Mouse (Mus musculus) frontal cortex, adult (tissue): ENCODE data around the gene Antxr2.

Experiments used
- ATAC-seq: cut with Nextera tagmentation; 2 replicates; pipeline ENCODE4 v1.9.2; 2017; ENCODE audit warnings: mild to moderate bottlenecking, moderate library complexity, mixed read lengths; ENCODE audit not compliant: low TSS enrichment

Gene Antxr2

DNA sequence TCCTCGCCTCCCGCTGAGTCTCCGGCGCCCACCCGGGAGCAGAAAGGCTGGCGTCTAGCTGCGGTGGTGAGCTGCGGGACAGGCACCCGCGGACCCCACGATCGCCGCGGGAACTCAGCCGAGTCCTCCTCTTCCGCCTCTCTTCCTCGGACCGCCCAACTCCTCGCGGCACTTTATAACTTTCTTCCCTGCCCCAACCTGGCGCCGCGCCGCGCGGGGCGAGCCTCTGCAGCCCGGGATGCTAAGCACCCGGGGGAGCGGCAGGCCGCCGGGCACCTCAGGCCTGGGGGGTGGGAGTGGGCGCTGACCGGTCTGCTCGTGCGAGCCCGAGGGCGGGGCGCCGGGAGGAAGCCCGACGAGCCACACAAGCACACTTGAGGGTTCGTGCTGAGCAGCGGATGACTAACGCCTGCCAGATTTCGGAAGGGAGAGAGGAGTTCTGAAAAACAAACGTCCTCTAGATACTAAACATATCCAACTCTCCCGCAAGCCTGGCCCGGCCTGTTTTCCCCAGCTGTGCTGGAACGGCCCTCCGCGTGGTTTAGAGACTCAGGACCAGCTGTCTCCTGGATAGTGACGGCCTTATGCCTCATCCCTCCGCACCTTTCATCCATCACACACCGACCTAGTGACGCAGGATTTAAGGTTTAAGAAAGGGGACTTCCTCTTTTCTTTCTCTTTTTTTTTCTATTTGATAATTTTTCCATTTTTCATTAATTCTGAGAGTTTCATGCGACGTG lies at the start of gene Antxr2:
Gene Antxr2, minus strand, starts transcription at position 142 of the 740 bp plus-strand sequence.
- peak; percentile 64 for ATAC-seq

DNA sequence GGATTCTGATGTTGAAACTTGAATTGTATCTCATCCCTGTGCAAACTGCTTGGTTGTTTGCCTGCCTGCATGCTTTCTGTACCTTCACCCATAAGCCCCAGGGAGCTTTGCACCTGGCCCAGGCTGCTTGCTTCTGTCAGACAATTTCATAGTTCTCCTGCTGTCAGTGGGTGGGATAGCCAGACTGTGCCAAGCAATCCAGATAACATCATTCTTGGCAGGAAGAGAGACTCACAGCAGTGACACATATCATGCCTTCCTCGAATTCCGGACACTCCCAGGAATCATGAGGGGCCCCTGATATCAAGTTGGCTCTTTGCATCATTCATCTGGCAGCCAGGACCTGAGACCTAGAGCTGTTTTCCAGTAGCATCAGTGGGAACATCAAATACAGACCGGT lies 45.8 kb upstream of the Antxr2 start:
- peak; percentile 51; the same call in 1 of the 2 replicates for ATAC-seq

DNA sequence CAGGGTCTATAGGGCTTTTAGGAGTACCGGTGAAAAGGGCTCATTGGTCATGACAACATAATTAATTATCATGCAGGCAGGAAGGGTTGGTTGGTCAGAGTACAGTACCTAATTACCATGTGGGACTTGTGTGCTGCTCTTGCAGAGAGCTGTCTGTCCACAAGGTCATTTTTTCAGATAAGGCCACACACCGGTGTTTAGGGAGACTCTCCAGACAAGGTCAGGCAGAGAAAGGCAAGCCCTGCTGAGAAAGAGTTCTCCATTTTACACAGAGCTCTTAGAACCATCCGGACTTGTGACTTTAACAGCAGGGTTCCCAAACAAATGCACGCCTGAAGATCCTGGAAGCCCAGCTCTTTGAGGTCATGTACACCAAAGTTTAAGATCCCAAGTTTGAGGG lies 38.3 kb upstream of the Antxr2 start:
- no peak for ATAC-seq

DNA sequence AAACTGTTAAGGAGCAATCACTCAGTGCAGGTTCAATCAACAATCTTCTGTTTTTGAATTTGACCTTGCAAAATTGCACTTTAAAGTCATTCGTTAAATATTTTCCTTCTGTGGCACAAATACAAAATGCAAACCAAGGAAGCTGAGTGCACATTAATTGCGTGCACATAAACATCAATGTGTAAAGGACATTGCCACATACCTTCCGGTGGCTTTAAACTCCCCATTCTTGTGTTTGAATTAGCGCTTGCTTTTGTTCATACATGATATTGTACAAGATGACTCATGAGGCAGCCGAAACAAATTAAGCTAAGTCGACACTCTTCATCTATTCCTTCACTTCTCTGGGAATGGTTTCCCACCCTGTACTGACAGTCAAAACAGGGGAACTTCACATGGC lies 24.4 kb upstream of the Antxr2 start:
- ATAC-seq: no peak

DNA sequence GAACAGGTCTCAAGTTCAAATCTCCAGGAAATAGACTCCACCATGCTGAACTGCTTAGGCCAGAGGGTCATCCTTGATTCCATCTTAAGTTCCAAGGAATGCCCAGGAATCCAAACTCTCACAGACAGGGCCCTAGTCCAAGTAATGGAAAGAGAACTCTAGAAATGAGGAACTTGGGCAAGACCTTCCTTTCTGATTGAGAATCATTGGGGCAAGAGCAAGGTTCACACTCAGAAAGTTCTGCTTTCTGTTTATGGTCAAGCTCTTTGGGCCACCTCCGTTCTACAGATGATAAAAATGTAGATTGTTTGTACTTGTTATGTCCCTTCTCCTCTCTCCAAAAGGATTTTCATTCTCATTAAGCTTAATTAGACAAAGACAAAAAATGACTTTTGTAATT lies 24.0 kb upstream of the Antxr2 start:
- no peak for ATAC-seq

DNA sequence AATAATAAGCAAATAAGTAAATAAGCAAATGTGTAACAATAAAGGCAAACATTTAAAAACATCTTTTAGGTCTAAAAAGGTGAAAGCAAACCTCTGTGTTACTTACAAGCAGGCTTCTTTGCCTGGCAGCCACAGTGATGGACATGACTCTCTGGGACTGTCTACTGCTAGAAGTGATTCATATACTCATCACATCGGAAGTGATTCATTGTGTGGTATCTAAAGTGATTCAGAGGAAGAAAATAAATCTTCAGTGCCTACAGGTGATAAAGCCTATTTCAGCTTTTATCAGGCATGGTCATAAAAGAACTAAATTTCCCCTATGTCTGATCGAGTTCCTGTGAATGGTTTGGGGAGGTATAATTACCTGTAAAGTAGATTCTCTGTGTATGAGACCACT lies 4.1 kb upstream of the Antxr2 start:
- ATAC-seq: no peak

DNA sequence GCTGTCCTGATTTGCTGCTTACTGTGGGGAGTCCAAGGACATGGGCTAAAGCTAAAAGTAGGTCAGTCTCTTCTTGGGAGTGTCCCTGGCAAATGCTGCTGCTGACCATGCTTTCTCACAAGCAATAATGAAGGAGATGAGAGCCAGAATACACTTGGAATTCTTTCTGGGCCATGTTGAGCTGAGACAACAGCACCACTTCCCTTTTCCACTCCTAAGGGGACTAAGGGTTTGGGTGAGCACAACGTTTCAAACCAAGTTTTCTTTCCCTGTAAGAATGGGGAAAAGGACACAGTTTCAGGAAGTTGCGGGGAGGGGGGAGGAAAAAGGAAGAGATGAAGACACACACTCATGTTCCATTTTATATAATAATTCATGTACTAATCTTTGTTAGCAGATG lies 3.4 kb upstream of the Antxr2 start:
- ATAC-seq: no peak

DNA sequence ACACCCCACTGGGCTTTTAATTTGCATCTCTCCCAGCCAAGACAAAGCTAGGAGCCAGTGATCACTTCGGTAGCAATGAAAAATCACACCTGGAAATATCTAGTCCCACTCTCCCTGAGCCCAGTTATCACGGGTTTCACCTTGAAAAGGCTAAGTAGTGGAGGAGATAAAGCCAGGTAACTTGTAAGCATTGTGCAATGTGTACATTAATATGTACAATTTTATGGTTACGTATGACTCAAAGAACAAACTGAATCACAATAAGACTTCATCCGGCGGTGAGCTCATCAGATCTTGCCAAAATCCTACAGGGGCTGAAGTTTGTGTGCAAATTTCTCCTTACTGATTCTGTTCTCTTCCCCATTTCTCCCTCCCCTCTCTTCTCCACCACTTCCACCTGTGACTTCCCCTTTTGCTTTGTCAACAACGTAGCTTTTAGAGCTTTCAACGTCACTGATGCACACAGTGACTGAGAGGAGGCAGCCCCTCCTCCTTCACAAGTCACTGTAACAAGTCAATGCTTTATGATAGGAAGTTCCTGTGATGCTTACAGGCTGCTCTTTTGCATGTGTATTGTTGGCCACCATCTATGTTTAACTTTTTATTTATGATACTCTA lies 2.1 kb upstream of the Antxr2 start:
- ATAC-seq: no peak

DNA sequence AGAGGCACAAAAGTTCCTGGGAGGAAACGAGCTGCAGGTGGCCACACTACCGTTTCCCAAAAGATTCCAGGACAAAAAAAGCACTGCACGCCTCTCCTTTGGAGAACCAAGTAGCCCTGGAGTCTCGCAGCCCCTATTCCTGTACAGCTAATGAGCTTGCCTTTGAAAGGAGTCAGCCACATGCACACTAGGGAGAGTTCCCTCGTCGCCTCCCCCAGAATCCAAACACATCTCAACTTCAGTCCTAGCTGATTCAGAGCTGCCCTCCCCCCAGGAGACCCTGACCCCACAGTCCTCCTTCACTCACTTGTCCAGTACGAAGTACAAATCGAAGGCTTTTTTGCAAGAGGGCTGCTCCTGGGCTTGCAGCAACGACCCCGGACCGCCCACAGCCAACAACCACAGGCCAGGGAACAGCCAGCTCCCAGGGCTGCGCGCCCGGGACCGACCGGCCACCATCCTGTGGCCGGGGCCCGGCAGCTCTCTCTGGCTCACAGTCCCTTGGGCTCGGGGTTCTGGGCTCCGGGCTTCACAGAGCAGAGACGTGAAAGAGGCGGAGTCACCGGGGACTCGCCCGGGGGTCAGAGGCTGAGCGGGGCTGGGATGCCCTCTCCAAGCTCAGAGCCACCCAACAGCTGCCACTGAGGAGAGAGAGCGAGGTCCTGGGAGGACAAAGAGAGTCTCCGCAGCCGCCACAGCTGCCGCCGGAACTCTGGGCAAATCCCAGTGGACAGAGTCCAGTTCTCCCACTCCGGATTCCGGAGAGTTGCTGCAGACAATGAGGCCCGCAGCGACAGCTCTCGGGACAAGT lies 547 bp downstream of the Antxr2 start:
- ATAC-seq: peak; percentile 55

DNA sequence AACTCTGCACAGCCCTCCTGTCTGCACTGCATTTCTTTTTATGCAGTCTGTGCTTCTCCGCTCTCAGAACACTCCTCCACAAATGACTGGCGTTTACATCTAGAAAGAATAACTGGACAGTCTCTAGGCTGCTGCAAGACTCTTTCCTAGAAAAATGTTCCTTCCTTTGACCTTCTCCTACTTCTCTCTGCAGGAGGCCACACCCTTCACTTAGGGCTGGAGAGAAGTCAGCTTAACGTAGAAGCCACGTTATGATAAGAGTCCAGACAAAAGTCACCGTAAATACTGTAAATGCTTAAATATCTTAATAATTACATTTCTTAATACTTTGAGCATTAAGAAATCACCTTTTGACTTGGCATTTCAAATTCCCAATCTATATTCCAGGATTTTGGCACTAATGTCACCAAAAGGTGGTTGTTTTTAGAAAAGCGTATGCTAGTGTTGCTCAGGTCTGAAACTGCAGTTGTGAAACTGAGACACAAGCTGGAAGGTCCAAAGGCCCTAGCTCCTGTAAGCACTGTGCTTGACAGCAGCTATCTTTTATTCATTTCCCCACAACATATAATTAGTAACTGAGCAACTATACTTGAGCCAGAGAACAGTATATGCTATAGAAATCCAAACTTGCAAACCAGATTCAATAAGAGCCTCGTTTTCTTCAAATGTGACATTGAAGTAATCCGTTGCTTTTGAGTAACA lies 3.0 kb downstream of the Antxr2 start:
- ATAC-seq: peak; percentile 44; the same call in 1 of the 2 replicates

DNA sequence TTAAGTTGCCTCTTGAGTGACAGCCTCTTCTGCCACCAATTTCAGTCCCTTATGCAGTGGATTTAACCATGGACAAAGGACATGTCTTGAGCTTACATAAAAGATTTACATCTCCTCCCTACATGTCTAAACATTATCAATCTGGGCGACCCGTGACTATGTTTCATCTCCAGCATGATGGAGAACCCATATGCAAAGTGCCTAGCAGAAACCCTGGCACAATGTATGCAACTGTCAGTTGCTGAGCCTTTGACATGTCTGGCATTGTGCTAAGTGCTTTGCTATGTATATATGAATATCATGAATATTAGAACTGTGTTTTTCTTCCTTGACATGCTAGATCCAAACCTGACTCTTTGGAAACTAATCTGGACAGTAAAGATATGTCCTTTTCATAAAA lies 4.9 kb downstream of the Antxr2 start:
- no peak for ATAC-seq

DNA sequence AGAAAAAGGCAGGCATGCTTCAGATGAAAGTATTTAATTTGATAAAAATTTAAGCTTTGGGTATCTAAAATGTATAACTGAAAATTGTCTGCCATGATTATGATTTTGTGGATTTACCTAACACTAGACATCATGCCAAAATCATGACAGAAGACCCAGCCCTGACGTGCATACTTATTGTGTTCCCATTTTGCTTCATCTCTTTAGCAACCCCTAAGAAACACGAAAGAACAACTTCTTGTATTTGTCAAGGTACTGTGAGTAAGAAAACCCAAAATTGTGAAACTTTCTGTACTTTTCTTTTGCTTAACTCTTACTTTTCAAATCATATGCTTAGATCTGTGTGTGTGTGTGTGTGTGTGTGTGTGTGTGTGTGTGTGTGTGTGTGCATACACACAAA lies 6.3 kb downstream of the Antxr2 start:
- ATAC-seq: no peak

DNA sequence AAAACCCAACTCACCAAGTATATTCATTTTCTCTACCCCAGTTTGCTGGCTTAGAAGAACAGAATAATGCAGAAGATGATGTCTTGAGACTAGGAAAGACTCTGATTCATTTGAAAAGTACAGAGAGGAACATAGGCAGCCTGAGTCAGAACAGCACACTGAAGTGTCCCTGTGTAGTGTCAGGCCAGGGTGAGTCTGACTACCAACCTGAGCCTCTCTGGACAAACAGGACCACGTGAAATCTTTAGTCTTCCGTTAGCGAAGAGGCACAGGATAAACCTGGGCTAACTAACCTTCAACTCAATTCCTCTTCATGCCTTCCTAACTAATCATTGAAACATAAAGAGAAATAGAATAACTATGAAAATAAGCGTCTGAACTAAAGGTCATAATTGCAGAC lies 9.3 kb downstream of the Antxr2 start:
- ATAC-seq: no peak

DNA sequence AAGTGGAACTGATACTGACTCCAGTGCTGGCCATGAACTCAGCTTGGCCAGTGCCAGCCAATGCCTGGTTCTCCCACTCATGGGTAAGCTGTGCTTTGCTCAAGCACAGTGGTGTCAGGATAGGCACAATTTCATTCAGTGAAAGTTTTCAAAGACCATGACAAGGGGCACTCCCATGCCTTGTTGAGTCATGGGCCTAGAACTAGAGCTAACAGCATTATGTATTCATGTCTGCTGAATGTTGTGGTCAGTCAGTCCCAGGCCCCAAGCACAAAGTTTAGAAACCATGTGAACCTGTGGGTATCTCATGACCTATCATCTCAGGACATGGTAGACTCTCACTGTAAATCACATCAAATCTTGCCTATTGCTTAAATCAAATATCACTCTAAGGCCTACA lies 10.2 kb downstream of the Antxr2 start:
- no peak for ATAC-seq

DNA sequence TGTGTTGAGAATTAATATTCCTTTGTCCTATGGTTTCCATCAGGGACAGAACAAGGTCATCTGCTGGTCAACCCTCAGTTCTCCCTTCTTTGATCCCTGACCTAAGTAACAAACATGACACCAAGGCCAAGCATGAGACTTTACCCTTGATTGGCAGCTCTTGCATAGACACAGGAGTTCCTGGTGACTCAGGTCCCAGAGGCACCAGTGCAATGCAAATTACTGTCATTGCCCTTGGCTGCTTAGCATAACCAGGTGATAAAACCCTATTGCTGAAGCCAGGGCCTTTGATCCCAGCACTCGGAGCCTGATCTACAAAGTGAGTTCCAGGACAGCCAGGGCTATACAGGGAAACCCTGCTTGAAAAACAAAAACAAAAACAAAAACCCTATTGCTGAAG lies 11.4 kb downstream of the Antxr2 start:
- ATAC-seq: no peak

DNA sequence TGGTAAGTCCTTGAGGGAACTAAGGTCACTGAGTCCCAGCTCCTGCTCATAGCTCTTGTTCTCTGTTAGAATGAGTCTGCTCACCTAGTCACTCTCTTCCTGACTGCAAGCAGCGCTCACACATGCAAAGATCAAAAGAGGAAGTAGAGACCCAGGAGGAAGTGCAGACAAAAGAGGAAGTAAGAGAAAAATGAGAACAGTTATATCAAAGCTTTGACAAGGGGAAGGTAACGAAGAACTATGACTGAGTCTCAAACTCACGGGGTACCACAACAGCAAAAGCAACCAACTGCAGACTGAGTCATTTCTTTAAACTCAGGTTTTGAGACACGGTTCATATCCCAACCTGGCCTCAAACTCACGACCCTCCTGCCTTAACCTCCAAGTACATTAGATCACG lies 12.7 kb downstream of the Antxr2 start:
- no peak for ATAC-seq

DNA sequence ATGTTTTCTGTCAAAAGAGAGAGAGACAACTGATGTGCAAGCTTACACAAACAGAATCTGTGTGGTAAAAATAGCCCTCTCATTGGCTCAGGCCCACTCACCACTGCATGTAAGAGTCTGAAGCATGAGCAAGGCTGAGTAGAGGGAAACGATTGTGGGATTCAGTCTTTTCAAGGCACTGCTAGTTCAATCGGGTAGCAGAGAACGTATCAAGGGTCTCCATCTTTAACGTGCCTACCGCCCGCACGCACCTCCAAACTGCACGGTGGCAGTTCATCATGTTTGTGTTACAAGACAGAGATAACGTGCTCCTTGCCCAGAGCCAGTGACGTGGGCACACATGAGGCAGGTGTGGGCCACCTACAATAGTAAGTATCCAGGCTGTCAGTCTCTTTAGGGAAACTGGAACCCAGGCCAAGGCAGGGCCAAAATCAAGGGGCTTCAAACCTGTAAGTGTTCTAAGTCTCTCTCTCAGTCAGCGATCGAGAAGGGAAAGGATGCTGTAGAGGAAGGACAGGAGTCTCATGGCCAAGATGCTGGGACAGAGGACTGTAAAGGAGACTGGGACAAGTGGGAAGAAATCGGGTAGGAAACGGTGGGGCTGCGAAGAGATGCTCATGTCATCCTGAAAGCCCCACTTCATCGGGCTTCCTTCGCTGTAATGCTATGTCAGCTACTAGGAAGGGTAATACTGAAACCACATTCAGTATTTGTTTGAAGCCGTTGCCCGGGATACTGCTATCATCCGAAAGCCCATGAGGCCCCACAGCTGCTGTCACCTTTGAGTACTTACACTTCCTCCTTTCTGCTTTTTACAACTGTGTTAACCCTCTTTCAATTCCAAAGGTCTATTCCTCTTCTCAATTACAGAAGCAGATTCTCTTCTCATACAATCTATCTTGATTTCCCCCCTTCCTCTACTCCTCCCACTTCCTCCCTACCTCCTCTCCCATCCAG lies 14.3 kb downstream of the Antxr2 start:
- ATAC-seq: no peak

DNA sequence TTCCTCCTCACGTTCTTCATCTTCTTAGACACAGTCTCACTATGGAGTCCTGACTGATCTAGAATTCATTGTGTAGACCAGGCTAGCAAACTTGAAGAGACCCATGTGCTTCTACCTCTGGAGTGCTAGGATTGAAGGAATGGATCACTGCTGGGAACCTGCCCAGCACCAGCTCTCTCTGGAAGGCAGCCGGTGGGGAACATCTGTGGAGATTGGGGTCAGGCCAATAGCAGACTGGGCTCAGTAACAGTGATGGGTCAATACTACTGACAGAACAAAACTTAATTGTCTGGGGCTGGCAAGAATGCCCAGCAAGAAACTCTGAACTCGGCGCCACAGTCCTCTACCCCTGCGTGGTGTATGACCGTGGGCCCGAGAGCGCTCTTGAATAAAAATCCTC lies 25.1 kb downstream of the Antxr2 start:
- ATAC-seq: no peak

DNA sequence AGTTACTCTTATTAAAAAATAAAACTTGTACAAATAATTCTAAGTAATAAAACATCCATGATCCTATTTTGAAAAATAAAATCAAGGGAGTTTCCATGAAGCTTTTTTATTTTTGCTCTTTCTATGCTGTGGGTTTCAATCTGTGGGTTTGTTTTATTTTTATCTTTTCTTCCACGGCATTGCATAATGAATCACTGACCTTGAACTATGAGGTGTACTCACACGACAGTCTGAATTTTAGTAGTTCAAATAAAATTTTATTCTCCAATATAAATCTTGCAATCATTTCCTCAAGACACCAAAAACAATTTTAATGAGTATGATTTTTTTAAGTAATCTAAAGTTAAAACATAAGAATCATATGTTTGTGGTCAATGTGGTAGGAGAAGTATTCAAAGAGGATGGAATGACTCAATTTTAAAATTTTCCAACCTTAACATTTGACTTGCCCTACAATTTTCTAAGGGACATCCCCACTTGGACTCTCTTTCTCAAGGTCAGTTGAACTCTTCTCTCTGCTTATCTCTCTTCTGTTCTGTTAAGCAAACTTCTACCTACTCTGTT lies 31.5 kb downstream of the Antxr2 start:
- ATAC-seq: no peak

DNA sequence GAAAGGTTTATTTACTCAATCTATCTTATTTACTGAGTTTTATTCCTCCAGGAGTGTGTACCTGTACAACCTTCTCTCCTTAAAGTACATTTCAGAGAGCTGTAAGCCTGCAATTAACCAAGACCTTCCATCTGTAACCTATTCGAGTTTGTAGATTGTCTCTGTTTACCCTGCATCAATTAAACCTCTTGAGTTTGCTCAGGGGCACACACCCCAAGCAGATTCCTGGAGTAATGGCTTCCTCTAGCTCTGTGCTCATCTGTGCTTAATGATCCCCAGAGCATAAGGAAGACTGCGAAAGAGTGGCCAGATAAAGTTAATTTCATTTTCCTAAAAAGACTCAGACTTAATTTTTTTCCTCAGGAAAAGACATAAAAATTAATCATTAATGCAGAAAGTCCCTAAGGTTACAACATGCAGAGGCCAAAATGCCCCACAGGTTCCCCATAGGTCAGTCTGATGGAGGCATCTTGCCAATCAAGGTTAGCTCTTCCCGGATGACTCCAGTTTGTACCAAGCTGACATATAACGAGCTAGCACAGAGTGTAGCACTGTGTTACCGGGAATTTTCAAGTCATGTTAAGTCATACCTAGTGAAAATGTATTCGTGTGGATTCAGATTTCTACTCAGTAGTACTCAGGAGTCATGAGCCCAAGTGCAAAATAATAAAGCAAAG lies 34.2 kb downstream of the Antxr2 start:
- ATAC-seq: no peak
